Mouse (Mus musculus): Measurements from ENCODE around the gene Dcaf7.

DNA sequence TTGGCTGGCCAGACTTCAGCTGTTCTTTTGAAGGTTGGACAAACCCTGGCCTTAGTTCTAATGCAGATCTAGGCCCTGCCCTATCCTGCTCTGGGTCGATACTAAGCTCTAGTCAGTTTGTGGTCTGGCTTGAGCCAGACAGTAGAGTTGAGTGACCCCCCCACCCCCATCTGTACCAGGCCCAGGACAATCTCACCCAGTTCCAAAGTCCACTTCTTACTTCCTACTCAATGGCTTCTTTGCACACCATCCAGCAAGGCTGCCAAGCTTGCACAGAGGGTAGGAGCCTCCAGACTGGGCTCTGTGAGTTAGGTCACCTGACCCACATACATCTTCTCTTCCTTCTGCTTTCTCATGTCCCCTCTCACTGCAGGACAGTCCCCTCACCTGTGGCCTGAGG lies 32.1 kb upstream of the Dcaf7 start:
- TF ChIP-seq CTCF (IDR thresholded peaks at IDR 0.05; ENCODE audit: low read depth) (no peak), EP300 (IDR thresholded peaks at IDR 0.05; ENCODE audit: low read depth) (no peak)

Data from heart, postnatal 0 days (tissue).